Mouse (Mus musculus): ENCODE measurements at regions not wholly inside any gene's neighbourhood (a gene's known extent, or its start where the extent isn't known, plus 50 kb on each side); places are given as distances from the start of the nearest gene placed in this dataset.

DNA sequence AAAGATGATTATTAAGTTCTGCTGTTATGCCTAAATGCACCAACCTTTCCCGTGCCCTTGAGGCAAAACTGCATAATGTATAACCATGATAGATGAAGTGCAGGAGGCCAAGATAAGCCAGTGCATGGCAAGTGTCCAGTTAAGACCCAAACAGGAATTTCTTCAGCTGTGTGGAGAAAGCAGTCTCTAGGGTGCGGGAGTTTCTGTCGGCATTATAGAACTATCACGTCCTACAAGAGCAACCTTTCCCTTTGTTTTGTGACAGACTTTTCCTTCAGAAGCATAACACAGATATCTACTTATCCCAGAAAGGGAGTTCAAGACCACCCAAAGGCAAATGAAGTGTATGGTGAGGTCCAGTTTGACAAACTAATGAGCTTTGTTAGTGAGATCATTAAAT is 560.1 kb upstream of the Cdh18 start:
- TF ChIP-seq POLR2A (IDR thresholded peaks at IDR 0.05; ENCODE audit: extremely low read depth, insufficient read depth, low read length) (no peak), CTCF (IDR thresholded peaks at IDR 0.05; ENCODE audit: low read depth, low read length) (no peak)
- no peak for DNase-seq (ENCODE audit: extremely low read depth, low read depth, low spot score)
- no peaks in the 10 kb centered on the region for H3K79me2 ChIP-seq (ENCODE audit: control insufficient read depth, insufficient read depth, low read length)
- H3K9ac ChIP-seq (ENCODE audit: low read depth, low read length): no peak overlapping the region
- H3K4me1 ChIP-seq (ENCODE audit: control insufficient read depth, insufficient read depth, low read length): no peaks in the 10 kb centered on the region
- WGBS: 90% methylated on average over 4 of the region's 4 CpGs
- no peaks in the 10 kb centered on the region for H3K36me3 ChIP-seq (ENCODE audit: control insufficient read depth, insufficient read depth, low read length)
- H3K27ac ChIP-seq (replicated peaks; ENCODE audit: insufficient read depth, low read depth, low read length): no peak overlapping the region
- no peaks in the 10 kb centered on the region for H3K27me3 ChIP-seq (ENCODE audit: control insufficient read depth, insufficient read depth, low read length)
- H3K4me3 ChIP-seq (ENCODE audit: insufficient read depth, low read depth, low read length): no peak overlapping the region

DNA sequence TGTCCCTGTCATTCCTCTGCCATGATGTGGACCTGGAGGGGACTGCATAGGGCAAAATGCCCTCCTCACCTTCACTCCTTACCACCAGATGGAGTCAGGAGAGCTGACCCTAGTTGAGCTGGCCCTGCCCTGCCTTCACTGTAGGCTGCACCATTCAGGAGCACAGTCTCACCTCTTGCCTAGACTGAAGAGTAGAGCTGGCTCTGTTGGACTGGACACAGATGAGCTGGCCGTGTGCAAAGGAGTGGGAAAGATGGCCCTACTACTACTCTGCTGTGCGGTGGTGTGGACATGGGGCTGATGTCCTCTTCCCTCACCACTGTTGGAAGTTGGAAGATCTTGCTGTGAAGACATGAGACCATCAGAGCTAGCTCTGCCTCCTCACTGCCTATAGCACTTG is 555.5 kb upstream of the Cdh18 start:
- Histone ChIP-seq H3K36me3 (ENCODE audit: control insufficient read depth, insufficient read depth, low read length) (no peaks in the 10 kb centered on the region), H3K27me3 (ENCODE audit: control insufficient read depth, insufficient read depth, low read length) (no peaks in the 10 kb centered on the region), H3K9ac (ENCODE audit: low read depth, low read length) (no peak overlapping the region), H3K4me3 (ENCODE audit: insufficient read depth, low read depth, low read length) (no peak overlapping the region), H3K27ac (replicated peaks; ENCODE audit: insufficient read depth, low read depth, low read length) (no peak overlapping the region), H3K4me1 (ENCODE audit: control insufficient read depth, insufficient read depth, low read length) (no peaks in the 10 kb centered on the region), H3K79me2 (ENCODE audit: control insufficient read depth, insufficient read depth, low read length) (no peaks in the 10 kb centered on the region)
- no peak for DNase-seq (ENCODE audit: extremely low read depth, low read depth, low spot score)
- TF ChIP-seq POLR2A (IDR thresholded peaks at IDR 0.05; ENCODE audit: extremely low read depth, insufficient read depth, low read length) (no peak), CTCF (IDR thresholded peaks at IDR 0.05; ENCODE audit: low read depth, low read length) (no peak)
- 78% methylated on average over 2 of the region's 2 CpGs for WGBS

DNA sequence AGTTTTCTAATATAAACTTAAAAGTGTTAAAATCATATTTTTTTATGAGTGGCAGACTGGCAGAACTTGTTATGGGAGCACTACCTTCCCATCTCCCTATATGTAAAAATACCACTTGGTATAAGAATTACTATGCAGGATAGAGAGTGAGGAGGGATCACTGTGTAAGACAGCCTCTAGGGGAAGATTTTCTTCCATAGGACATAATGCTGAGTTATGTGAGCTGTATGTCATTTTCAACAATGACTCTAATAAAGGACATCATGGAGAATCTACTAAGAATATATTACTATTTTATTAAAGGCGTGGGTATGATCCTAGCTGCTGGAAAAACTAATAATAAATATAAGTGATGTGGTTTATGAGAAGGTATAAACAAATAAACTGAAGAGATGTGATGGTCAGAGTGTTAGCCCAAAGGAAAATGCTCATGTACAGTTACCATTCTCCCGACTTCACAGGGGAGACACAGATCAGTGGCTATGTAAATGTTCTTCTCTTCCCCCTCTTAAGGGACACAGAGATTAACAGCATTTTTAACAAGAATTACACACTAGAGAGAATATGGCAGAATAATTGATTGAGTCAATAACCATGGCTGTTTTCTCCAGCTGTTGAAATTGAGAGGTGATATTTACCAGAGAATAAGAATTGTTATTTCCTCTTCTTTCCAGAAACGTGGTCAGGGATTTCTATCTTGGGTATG is 553.5 kb upstream of the Cdh18 start:
- WGBS: 56% methylated on average over 3 of the region's 3 CpGs
- H3K9ac ChIP-seq (ENCODE audit: low read depth, low read length): no peak overlapping the region
- TF ChIP-seq CTCF (IDR thresholded peaks at IDR 0.05; ENCODE audit: low read depth, low read length) (no peak), POLR2A (IDR thresholded peaks at IDR 0.05; ENCODE audit: extremely low read depth, insufficient read depth, low read length) (no peak)
- no peaks in the 10 kb centered on the region for H3K36me3 ChIP-seq (ENCODE audit: control insufficient read depth, insufficient read depth, low read length)
- DNase-seq (ENCODE audit: extremely low read depth, low read depth, low spot score): no peak
- H3K4me1 ChIP-seq (ENCODE audit: control insufficient read depth, insufficient read depth, low read length): no peaks in the 10 kb centered on the region
- H3K79me2 ChIP-seq (ENCODE audit: control insufficient read depth, insufficient read depth, low read length): no peaks in the 10 kb centered on the region
- H3K27me3 ChIP-seq (ENCODE audit: control insufficient read depth, insufficient read depth, low read length): no peaks in the 10 kb centered on the region
- no peak overlapping the region for H3K4me3 ChIP-seq (ENCODE audit: insufficient read depth, low read depth, low read length)
- H3K27ac ChIP-seq (replicated peaks; ENCODE audit: insufficient read depth, low read depth, low read length): no peak overlapping the region

DNA sequence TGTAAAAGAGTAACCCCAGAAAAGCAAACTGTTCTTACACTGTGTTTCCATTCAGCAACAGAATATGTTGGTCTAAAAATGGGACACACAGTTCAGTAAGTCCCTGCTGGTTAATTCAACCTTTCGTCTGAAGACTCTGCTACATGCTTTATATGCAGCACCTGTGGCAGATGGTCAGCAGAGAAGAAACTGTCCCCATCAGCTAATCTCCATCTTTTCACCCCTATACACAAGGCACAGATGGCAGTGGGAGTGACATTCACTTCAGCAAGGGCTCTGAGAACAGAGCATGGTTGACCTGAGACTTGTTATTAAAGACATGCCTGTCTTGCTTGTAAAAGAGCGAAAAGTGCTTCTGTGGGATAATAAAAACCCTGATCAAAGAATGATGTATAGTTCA is 528.8 kb upstream of the Cdh18 start:
- no peak for DNase-seq (ENCODE audit: extremely low read depth, low read depth, low spot score)
- Histone ChIP-seq H3K4me3 (ENCODE audit: insufficient read depth, low read depth, low read length) (no peak overlapping the region), H3K27me3 (ENCODE audit: control insufficient read depth, insufficient read depth, low read length) (no peaks in the 10 kb centered on the region), H3K4me1 (ENCODE audit: control insufficient read depth, insufficient read depth, low read length) (no peaks in the 10 kb centered on the region), H3K79me2 (ENCODE audit: control insufficient read depth, insufficient read depth, low read length) (no peaks in the 10 kb centered on the region), H3K36me3 (ENCODE audit: control insufficient read depth, insufficient read depth, low read length) (no peaks in the 10 kb centered on the region), H3K9ac (ENCODE audit: low read depth, low read length) (no peak overlapping the region), H3K27ac (replicated peaks; ENCODE audit: insufficient read depth, low read depth, low read length) (no peak overlapping the region)
- 82% methylated on average over 2 of the region's 2 CpGs for WGBS
- TF ChIP-seq POLR2A (IDR thresholded peaks at IDR 0.05; ENCODE audit: extremely low read depth, insufficient read depth, low read length) (no peak), CTCF (IDR thresholded peaks at IDR 0.05; ENCODE audit: low read depth, low read length) (no peak)

DNA sequence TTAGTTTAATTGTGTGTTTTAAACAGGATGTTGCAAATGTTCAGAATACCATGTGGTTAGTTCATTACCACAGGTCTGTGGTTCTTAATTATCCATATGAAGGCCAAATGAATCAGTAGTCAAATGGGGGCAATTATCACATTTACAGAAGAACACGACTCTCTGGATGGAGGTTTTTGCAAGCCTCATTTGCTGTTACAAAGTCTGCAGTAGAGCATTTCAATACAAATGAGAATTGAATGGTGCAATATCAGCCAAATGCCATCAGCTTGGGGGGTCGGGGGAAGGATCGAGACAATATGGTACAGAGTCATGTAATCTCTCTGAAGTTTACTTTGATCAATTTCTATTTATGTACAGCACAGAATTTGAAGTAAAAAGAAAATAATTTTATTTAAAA is 518.6 kb upstream of the Cdh18 start:
- no peaks in the 10 kb centered on the region for H3K79me2 ChIP-seq (ENCODE audit: control insufficient read depth, insufficient read depth, low read length)
- WGBS: 78% methylated on average over 3 of the region's 3 CpGs

DNA sequence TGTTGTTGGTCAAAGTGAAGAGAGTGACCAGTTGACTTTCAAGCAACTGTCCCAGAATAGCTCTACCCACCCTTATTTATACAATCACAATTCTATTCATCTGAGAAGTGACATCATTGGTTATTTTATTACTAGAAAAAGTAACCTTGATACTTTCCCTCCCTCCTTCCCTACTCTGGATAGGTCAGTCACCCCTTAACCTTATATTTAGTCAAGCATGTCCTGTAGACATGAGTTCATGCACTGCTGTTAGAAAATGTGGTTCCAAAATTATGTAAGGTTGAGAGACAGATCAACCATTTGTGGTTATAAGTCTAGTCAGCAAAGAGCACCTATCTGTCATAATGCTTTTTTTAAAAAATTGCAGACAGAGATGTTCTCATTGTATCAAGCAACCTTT is 502.4 kb upstream of the Cdh18 start:
- Histone ChIP-seq H3K36me3 (ENCODE audit: control insufficient read depth, insufficient read depth, low read length) (no peaks in the 10 kb centered on the region), H3K27me3 (ENCODE audit: control insufficient read depth, insufficient read depth, low read length) (no peaks in the 10 kb centered on the region), H3K4me3 (ENCODE audit: insufficient read depth, low read depth, low read length) (no peak overlapping the region), H3K4me1 (ENCODE audit: control insufficient read depth, insufficient read depth, low read length) (peaks cover 8% of the 10 kb centered on the region), H3K9ac (ENCODE audit: low read depth, low read length) (no peak overlapping the region), H3K79me2 (ENCODE audit: control insufficient read depth, insufficient read depth, low read length) (no peaks in the 10 kb centered on the region), H3K27ac (replicated peaks; ENCODE audit: insufficient read depth, low read depth, low read length) (no peak overlapping the region)
- peak; percentile 71 for DNase-seq (ENCODE audit: extremely low read depth, low read depth, low spot score)
- no peak for TF ChIP-seq POLR2A (IDR thresholded peaks at IDR 0.05; ENCODE audit: extremely low read depth, insufficient read depth, low read length)
- TF ChIP-seq CTCF (IDR thresholded peaks at IDR 0.05; ENCODE audit: low read depth, low read length): no peak

More for the DNA sequence above, 518.6 kb upstream of the Cdh18 start:
- H3K4me1 ChIP-seq (ENCODE audit: control insufficient read depth, insufficient read depth, low read length): no peaks in the 10 kb centered on the region
- H3K4me3 ChIP-seq (ENCODE audit: insufficient read depth, low read depth, low read length): no peak overlapping the region
- no peak overlapping the region for H3K27ac ChIP-seq (replicated peaks; ENCODE audit: insufficient read depth, low read depth, low read length)
- no peak overlapping the region for H3K9ac ChIP-seq (ENCODE audit: low read depth, low read length)
- no peaks in the 10 kb centered on the region for H3K27me3 ChIP-seq (ENCODE audit: control insufficient read depth, insufficient read depth, low read length)
- no peaks in the 10 kb centered on the region for H3K36me3 ChIP-seq (ENCODE audit: control insufficient read depth, insufficient read depth, low read length)
- no peak for DNase-seq (ENCODE audit: extremely low read depth, low read depth, low spot score)
- TF ChIP-seq CTCF (IDR thresholded peaks at IDR 0.05; ENCODE audit: low read depth, low read length): no peak
- no peak for TF ChIP-seq POLR2A (IDR thresholded peaks at IDR 0.05; ENCODE audit: extremely low read depth, insufficient read depth, low read length)
